ENCODE assay signal across 19 mouse cellular contexts in the genomic region with DNA sequence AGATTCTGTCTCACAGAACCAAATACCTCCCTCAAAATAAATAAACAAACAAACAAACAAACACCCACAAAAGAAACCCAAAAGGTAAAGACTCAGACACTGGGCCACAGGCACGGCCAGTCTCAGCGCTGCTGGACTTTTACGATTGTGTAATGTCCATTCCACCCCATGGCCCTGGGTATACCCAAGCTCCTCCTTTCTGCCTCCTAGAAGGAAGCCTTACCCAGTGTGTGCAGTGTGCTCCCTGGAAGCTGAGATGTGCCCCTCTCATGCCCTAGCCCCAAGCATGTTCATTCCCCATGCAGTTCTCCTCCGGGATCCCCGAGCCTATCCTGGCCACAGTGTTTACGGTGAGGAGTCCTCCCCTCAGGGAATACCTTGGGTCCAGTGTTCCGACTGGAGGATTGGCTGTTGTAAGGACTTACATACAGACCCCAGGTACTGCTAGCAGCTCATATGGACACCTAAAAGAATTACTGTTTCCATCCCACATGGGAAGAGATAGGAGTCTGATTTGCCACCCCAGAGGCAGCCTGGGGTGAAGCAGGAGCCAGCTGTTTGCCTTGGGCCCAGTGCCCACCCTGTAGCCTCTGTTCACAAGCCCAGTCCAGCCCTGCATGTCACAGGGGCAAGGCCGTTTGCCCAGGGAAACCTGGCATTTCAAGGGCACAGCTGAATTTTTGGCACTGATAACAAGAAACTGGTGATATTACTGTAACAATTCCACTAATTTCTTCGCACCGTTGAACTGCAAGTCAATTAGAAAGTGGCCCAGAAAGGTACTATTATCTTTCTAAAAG. TPM values are rescaled to one million over a fixed set of nuclear protein-coding genes. Genes with fewer than 3 reads are reported as not detected.
A peak's percentile ranks its signal among the peaks of the same experiment; 100 is the strongest.
DNase-seq lines count a peak whose midpoint lies in the region; ATAC-seq lines count a peak whose summit lies in the region.
"Had no signal": no experiment of that assay in that cellular context is flagged by ENCODE, and none has a peak within 500 bp of the region (broad histone marks: within the 10 kb centered on the region; RNA-seq: fewer than 3 reads in every experiment).

No protein-coding gene starts in this region.

- no peak overlapping the region for H3K27ac ChIP-seq in forebrain, embryonic 13.5 days
- H3K27ac ChIP-seq: hindbrain, embryonic 10.5 days; neural tube, embryonic 12.5 days; stomach, embryonic 15.5 days had no signal

- H3K9me3 ChIP-seq in forebrain, embryonic 13.5 days (replicated peaks): no peaks in the 10 kb centered on the region
- H3K9me3 ChIP-seq: hindbrain, embryonic 10.5 days; neural tube, embryonic 12.5 days; stomach, embryonic 15.5 days had no signal

- 91% methylated on average over 10 of the region's 10 CpGs for WGBS in forebrain, embryonic 13.5 days

- no peak overlapping the region for H3K9ac ChIP-seq in forebrain, embryonic 13.5 days
- H3K9ac ChIP-seq: lung, embryonic 14.5 days; neural tube, embryonic 12.5 days; stomach, embryonic 15.5 days had no signal

- no peaks in the 10 kb centered on the region for H3K27me3 ChIP-seq in forebrain, embryonic 13.5 days
- H3K27me3 ChIP-seq: neural tube, embryonic 12.5 days; stomach, embryonic 15.5 days had no signal

- ATAC-seq in forebrain, embryonic 13.5 days: no peak
- ATAC-seq: forebrain, embryonic 14.5 days had no signal

- DNase-seq in gastrocnemius, postnatal 10 days: peak; percentile 57
- no peak for DNase-seq in gastrocnemius, postnatal 36 days
- DNase-seq in ovary, adult 18-20 months (ENCODE audit: low spot score): peak; percentile 72
- DNase-seq in ovary, postnatal 10 days (ENCODE audit: low spot score): no peak
- peak; percentile 78 for DNase-seq in adrenal gland, postnatal 25 days
- no peak for DNase-seq in spleen, postnatal 10 days (ENCODE audit: low spot score in 2 of 2)
- DNase-seq: cerebellum, adult 9-10 months; kidney, postnatal 14 days; lung, embryonic 14.5 days; midbrain, embryonic 14.5 days; thymus, postnatal 14 days had no signal

- H3K4me1 ChIP-seq in forebrain, embryonic 13.5 days: no peaks in the 10 kb centered on the region
- H3K4me1 ChIP-seq: neural tube, embryonic 12.5 days had no signal

- H3K4me2 ChIP-seq in forebrain, embryonic 13.5 days: no peak overlapping the region
- H3K4me2 ChIP-seq: lung, embryonic 14.5 days; neural tube, embryonic 12.5 days; stomach, embryonic 15.5 days had no signal

- no peak overlapping the region for H3K4me3 ChIP-seq in forebrain, embryonic 13.5 days
- H3K4me3 ChIP-seq: hindbrain, embryonic 10.5 days; neural tube, embryonic 12.5 days; stomach, embryonic 15.5 days had no signal

- intact Hi-C loops in gastrocnemius, postnatal 36 days (cut with DNase I): no loop called here

- peaks cover 22% of the 10 kb centered on the region for H3K36me3 ChIP-seq in forebrain, embryonic 13.5 days (ENCODE audit: poor library complexity, severe bottlenecking)
- H3K36me3 ChIP-seq: stomach, embryonic 15.5 days had no signal

RNA-seq across cellular contexts. Expression of gene Apeh, which starts 27.0 kb away (rescaled TPM):
- total RNA-seq in gastrocnemius, postnatal 10 days (2021): 10 to 100 TPM; 33.9 to 36.6 TPM
- total RNA-seq in gastrocnemius, postnatal 36 days (2021): 10 to 100 TPM; 26.0 to 31.0 TPM
- total RNA-seq in adrenal gland, postnatal 25 days (2021): 100 and 123 TPM in 2 replicates
- 49.9 and 60.2 TPM in 2 replicates for polyA plus RNA-seq in forebrain, embryonic 13.5 days (2015; fragmentation: Nextera tagmentation; extraction: Ambion mirVana)

RNA-seq across cellular contexts. Expression of gene Rnf123, which starts 38.2 kb away (rescaled TPM):
- 100 to 1,000 TPM; 153 to 172 TPM for total RNA-seq in gastrocnemius, postnatal 10 days (2021)
- total RNA-seq in gastrocnemius, postnatal 36 days (2021): 100 to 1,000 TPM; 141 to 153 TPM
- total RNA-seq in adrenal gland, postnatal 25 days (2021): 85.0 and 87.0 TPM in 2 replicates
- polyA plus RNA-seq in forebrain, embryonic 13.5 days (2015; fragmentation: Nextera tagmentation; extraction: Ambion mirVana): 32.6 and 39.5 TPM in 2 replicates

RNA-seq across cellular contexts. Expression of gene Mst1, which starts 41.1 kb away (rescaled TPM):
- under 1 TPM in 1 of 2 experiments, not detected in 1; 0.11 TPM for total RNA-seq in gastrocnemius, postnatal 10 days (2021)
- total RNA-seq in gastrocnemius, postnatal 36 days (2021): not detected
- total RNA-seq in adrenal gland, postnatal 25 days (2021): 0.39 and 2.7 TPM in 2 replicates
- polyA plus RNA-seq in forebrain, embryonic 13.5 days (2015; fragmentation: Nextera tagmentation; extraction: Ambion mirVana): not detected in 2 replicates
- total RNA-seq: layer of hippocampus, postnatal 14 days; left cerebral cortex, postnatal 25 days had no signal
- polyA plus RNA-seq: forebrain, embryonic 14.5 days; heart, embryonic 14.5 days; midbrain, embryonic 14.5 days had no signal

Comparison
In these comparisons a context has a peak if more than half of its experiments do, and no peak if none do; other contexts are left out.
1. DNase-seq: peak in gastrocnemius, postnatal 10 days (single experiment), ovary, adult 18-20 months (single experiment) and adrenal gland, postnatal 25 days (single experiment); none in gastrocnemius, postnatal 36 days (0 of 2), ovary, postnatal 10 days (single experiment) and spleen, postnatal 10 days (0 of 2).